Mouse (Mus musculus) gastrocnemius, postnatal 14 days (tissue): ENCODE measurements around the gene Gm5136. TPM values are rescaled to one million over a fixed set of nuclear protein-coding genes. Genes with fewer than 3 reads are reported as not detected.

Source experiments
- DNase-seq: peaks from one replicate; pipeline ENCODE4 v3.0.0; 2021; ENCODE audit warnings: mixed read lengths
- intact Hi-C: fragments of 180-260 bp; cut with DNase I; formaldehyde crosslinking; loops from one replicate; pipeline ENCODE4 v1.15.1; 2025; ENCODE audit warnings: low total_unique reads
- total RNA-seq, 2 experiments: library from RNA; stranded (reverse); gene quantifications; 2 replicates each; pipeline ENCODE4 v1.2.3; 2021

The Gm5136 gene
- total RNA-seq, 2 experiments from 2014 or later, result not detected

GRCm38 (mm10) chr10:108652066-108652465 is 47.9 kb downstream of the Gm5136 start:
- no peak for DNase-seq
- intact Hi-C loops, result no loop called here

GRCm38 (mm10) chr10:108649174-108649573 is 50.8 kb downstream of the Gm5136 start:
- intact Hi-C loops, result no loop called here
- no peak for DNase-seq
